Mouse (Mus musculus): ENCODE data around the gene H2-DMb2. TPM values are rescaled to one million over a fixed set of nuclear protein-coding genes. Genes with fewer than 3 reads are reported as not detected.
"Not testable (repeated sequence)": the region's sequence is repeated elsewhere in the genome, so short reads cannot be mapped to it uniquely, and the experiment has no call there.

H2-DMb2 gene
- polyA plus RNA-seq, 1 experiment from 2014 or later: 0.28 TPM

DNA sequence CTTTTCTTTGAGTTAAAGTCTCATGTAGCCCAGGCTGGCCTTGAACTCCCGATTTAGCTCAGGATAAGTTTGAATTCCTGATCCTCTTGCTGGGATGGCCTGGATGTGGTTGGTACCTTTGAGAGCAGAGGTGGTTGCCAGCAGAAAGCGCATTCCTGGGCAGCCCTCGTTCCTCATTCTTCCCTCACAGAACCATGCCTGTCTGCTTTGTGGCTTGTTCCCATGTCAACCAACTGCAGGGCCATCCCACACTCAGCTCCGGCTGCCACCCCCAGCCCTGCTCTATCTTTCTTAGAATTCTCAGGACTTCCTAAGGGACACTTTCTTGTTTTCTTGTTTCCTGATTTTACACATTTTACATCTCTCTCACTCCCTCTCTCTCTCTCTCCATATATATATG, 1.7 kb upstream of the H2-DMb2 start:
- no peak overlapping the region for H3K27ac ChIP-seq (ENCODE audit: low read depth, low read length)
- peaks cover 12% of the 10 kb centered on the region for H3K4me1 ChIP-seq (ENCODE audit: control insufficient read depth, insufficient read depth, low read depth, low read length)
- H3K36me3 ChIP-seq (ENCODE audit: control insufficient read depth, insufficient read depth, low read length): no peaks in the 10 kb centered on the region
- no peaks in the 10 kb centered on the region for H3K9me3 ChIP-seq (ENCODE audit: control insufficient read depth, low read length)
- H3K4me3 ChIP-seq (ENCODE audit: low read length): no peak overlapping the region
- peaks cover 31% of the 10 kb centered on the region for H3K27me3 ChIP-seq (replicated peaks; ENCODE audit: control insufficient read depth, insufficient read depth, low read length)
- H3K4me2 ChIP-seq (ENCODE audit: low read length): no peak overlapping the region
- ATAC-seq: no peak; the same call in 1 of the 2 replicates
- 55% methylated on average over 4 of the region's 4 CpGs for WGBS
- H3K9ac ChIP-seq (ENCODE audit: low read depth, low read length): no peak overlapping the region

DNA sequence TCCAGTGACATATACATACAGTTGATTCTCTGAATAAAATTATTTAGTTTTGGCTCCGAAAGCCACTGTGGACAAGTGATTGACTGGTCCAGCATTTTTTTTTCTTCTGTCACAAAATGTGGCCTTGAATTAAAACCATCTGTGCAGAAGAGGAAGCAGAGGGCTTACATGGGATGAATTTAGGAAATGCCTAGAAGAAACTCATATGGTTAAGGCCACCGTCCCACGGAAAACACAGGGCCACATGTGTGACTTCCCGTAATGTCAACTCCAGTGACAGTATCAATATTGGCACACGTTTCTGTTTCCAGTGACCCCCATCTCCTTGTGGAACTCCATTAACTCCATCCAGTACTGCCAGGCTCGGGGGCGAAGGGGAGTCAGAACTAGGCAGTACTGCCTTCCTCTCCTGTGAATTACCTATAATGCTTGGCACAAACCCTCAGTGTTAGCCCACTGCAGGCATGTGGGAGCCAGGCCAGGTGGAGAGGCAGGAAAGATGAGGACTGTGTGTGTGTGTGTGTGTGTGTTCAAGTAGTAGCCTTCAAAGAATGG, 574 bp upstream of the H2-DMb2 start:
- Histone ChIP-seq H3K36me3 (ENCODE audit: control insufficient read depth, insufficient read depth, low read length) (no peaks in the 10 kb centered on the region), H3K4me1 (ENCODE audit: control insufficient read depth, insufficient read depth, low read depth, low read length) (peaks cover 12% of the 10 kb centered on the region), H3K9ac (ENCODE audit: low read depth, low read length) (no peak overlapping the region), H3K9me3 (ENCODE audit: control insufficient read depth, low read length) (no peaks in the 10 kb centered on the region), H3K4me3 (ENCODE audit: low read length) (no peak overlapping the region), H3K27ac (ENCODE audit: low read depth, low read length) (no peak overlapping the region), H3K27me3 (replicated peaks; ENCODE audit: control insufficient read depth, insufficient read depth, low read length) (peaks cover 31% of the 10 kb centered on the region), H3K4me2 (ENCODE audit: low read length) (no peak overlapping the region)
- ATAC-seq: no peak
- 85% methylated on average over 7 of the region's 7 CpGs for WGBS

DNA sequence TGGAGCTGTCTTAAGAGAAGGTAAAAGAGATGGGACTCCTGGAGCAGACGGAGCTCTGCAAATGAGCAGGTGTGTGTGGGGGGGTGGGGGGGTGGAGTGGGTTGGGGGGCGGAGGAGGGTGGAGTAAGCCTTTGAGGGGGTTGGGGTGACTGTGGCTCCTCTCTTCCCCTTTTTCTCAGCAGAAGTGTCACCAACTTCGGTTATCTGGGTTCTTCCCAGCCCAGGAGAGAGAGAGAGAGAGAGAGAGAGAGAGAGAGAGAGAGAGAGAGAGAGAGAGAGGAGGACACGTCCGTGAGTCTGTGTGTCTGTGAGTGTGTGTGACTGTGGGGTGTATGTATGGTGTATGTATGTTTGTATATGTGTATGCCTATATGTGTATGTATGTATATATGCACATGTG, 354 bp downstream of the H2-DMb2 start:
- ATAC-seq: no peak
- H3K27ac ChIP-seq (ENCODE audit: low read depth, low read length): no peak overlapping the region
- no peak overlapping the region for H3K4me2 ChIP-seq (ENCODE audit: low read length)
- H3K36me3 ChIP-seq (ENCODE audit: control insufficient read depth, insufficient read depth, low read length): no peaks in the 10 kb centered on the region
- no peak overlapping the region for H3K9ac ChIP-seq (ENCODE audit: low read depth, low read length)
- H3K9me3 ChIP-seq (ENCODE audit: control insufficient read depth, low read length): no peaks in the 10 kb centered on the region
- H3K27me3 ChIP-seq (replicated peaks; ENCODE audit: control insufficient read depth, insufficient read depth, low read length): peaks cover 24% of the 10 kb centered on the region
- no peak overlapping the region for H3K4me3 ChIP-seq (ENCODE audit: low read length)
- H3K4me1 ChIP-seq (ENCODE audit: control insufficient read depth, insufficient read depth, low read depth, low read length): peaks cover 12% of the 10 kb centered on the region
- WGBS: 59% methylated on average over 5 of the region's 5 CpGs

DNA sequence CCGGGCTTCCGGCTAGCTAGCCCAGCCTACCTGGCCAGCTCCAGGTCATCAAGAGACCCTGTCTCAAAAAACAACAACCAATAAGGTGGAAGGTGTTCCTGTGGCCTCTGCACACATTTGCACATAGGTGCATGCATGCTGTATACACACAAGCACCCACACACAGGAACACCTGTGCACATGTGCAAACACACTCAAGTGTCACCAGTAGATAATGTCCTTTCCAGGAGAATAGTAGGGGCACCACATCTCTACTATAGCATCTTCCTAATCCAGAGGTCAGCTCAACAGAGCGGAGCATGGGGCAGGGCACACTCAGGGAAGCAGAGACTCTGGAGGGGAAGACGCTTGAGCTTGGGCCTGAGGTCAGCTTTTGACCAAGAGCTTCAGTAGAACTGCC, 1.1 kb downstream of the H2-DMb2 start:
- 89% methylated on average over 4 of the region's 4 CpGs for WGBS
- not testable (repeated sequence) for H3K9ac ChIP-seq (ENCODE audit: low read depth, low read length); H3K9me3 ChIP-seq (ENCODE audit: control insufficient read depth, low read length); H3K27ac ChIP-seq (ENCODE audit: low read depth, low read length); ATAC-seq; H3K4me2 ChIP-seq (ENCODE audit: low read length); H3K4me3 ChIP-seq (ENCODE audit: low read length); H3K36me3 ChIP-seq (ENCODE audit: control insufficient read depth, insufficient read depth, low read length)
- Histone ChIP-seq H3K27me3 (replicated peaks; ENCODE audit: control insufficient read depth, insufficient read depth, low read length) (peaks cover 18% of the 10 kb centered on the region), H3K4me1 (ENCODE audit: control insufficient read depth, insufficient read depth, low read depth, low read length) (peaks cover 10% of the 10 kb centered on the region)

- Histone ChIP-seq H3K9ac (ENCODE audit: low read depth, low read length) (no peak overlapping the region), H3K4me1 (ENCODE audit: control insufficient read depth, insufficient read depth, low read depth, low read length) (peaks cover 3% of the 10 kb centered on the region; the same call in 1 of the 2 replicates), H3K4me2 (ENCODE audit: low read length) (no peak overlapping the region), H3K27ac (ENCODE audit: low read depth, low read length) (no peak overlapping the region), H3K27me3 (replicated peaks; ENCODE audit: control insufficient read depth, insufficient read depth, low read length) (peaks cover 14% of the 10 kb centered on the region), H3K36me3 (ENCODE audit: control insufficient read depth, insufficient read depth, low read length) (no peaks in the 10 kb centered on the region), H3K9me3 (ENCODE audit: control insufficient read depth, low read length) (no peaks in the 10 kb centered on the region), H3K4me3 (ENCODE audit: low read length) (no peak overlapping the region)
- ATAC-seq: no peak
- WGBS: 66% methylated on average over 3 of the region's 3 CpGs
These were observed 1.9 kb downstream of the H2-DMb2 start for GRCm38 (mm10) chr17:34144960-34145371.

- Histone ChIP-seq H3K9ac (ENCODE audit: low read depth, low read length) (no peak within 1 kb of the TSS), H3K36me3 (ENCODE audit: control insufficient read depth, insufficient read depth, low read length) (no peaks in the 10 kb centered on the region), H3K4me1 (ENCODE audit: control insufficient read depth, insufficient read depth, low read depth, low read length) (no peaks in the 10 kb centered on the region), H3K27ac (ENCODE audit: low read depth, low read length) (no peak within 1 kb of the TSS), H3K27me3 (replicated peaks; ENCODE audit: control insufficient read depth, insufficient read depth, low read length) (no peaks in the 10 kb centered on the region), H3K4me2 (ENCODE audit: low read length) (no peak within 1 kb of the TSS), H3K9me3 (ENCODE audit: control insufficient read depth, low read length) (no peaks in the 10 kb centered on the region), H3K4me3 (ENCODE audit: low read length) (no peak within 1 kb of the TSS)
- ATAC-seq: no peak
- WGBS: 62% methylated on average over 4 of the region's 4 CpGs
These were observed 9.8 kb downstream of the H2-DMb2 start, which contains the start of gene H2-DMb1 for GRCm38 (mm10) chr17:34152923-34153322. Gene H2-DMb1 (plus strand): TSS chr17:34153072.

GRCm38 (mm10) chr17:34155534-34155933, 12.4 kb downstream of the H2-DMb2 start:
- Histone ChIP-seq H3K27me3 (replicated peaks; ENCODE audit: control insufficient read depth, insufficient read depth, low read length) (no peaks in the 10 kb centered on the region), H3K27ac (ENCODE audit: low read depth, low read length) (no peak overlapping the region), H3K36me3 (ENCODE audit: control insufficient read depth, insufficient read depth, low read length) (no peaks in the 10 kb centered on the region), H3K9ac (ENCODE audit: low read depth, low read length) (no peak overlapping the region), H3K9me3 (ENCODE audit: control insufficient read depth, low read length) (no peaks in the 10 kb centered on the region), H3K4me3 (ENCODE audit: low read length) (no peak overlapping the region), H3K4me2 (ENCODE audit: low read length) (no peak overlapping the region), H3K4me1 (ENCODE audit: control insufficient read depth, insufficient read depth, low read depth, low read length) (no peaks in the 10 kb centered on the region)
- WGBS: 57% methylated on average over 5 of the region's 5 CpGs
- ATAC-seq: no peak

- Histone ChIP-seq H3K9me3 (ENCODE audit: control insufficient read depth, low read length) (no peaks in the 10 kb centered on the region; the same call in 1 of the 2 replicates), H3K36me3 (ENCODE audit: control insufficient read depth, insufficient read depth, low read length) (no peaks in the 10 kb centered on the region), H3K4me1 (ENCODE audit: control insufficient read depth, insufficient read depth, low read depth, low read length) (no peaks in the 10 kb centered on the region), H3K27me3 (replicated peaks; ENCODE audit: control insufficient read depth, insufficient read depth, low read length) (no peaks in the 10 kb centered on the region), H3K4me2 (ENCODE audit: low read length) (no peak overlapping the region), H3K4me3 (ENCODE audit: low read length) (no peak overlapping the region), H3K9ac (ENCODE audit: low read depth, low read length) (no peak overlapping the region), H3K27ac (ENCODE audit: low read depth, low read length) (no peak overlapping the region)
- 41% methylated on average over 9 of the region's 9 CpGs for WGBS
- ATAC-seq: no peak
These were observed 21.2 kb downstream of the H2-DMb2 start for GRCm38 (mm10) chr17:34164202-34164895.

DNA sequence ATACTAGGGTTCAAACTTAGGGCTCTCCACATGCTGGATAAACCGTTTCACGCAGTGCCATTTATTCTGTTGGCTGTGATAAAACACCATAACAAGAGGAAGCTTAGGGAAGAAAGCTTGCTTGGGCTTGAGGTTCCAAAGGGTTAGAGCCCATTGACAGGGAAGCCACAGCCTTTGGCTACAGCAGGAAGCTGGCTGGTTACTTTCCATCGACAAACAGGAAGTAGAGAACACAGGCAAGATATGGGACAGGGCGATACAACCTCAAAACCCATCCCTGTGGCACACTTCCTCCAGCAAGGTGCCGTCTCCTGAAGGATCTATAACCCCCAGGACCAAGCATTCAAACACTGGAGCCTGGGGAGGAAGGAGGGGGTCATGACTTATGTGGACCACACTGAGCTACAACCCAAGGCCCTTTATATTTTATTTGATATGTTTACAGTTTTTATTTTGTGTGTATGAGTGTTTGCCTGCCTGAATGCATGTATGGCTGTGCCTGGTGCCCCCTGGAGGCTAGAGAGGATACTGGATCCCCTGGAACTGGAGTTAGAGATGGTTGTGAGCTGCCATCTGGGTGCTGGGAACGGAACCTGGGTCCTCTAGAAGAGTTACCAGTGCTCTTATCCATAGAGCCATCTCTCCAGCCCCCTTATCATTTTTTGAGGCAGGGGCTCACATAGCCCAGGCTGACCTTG, 22.1 kb downstream of the H2-DMb2 start:
- Histone ChIP-seq H3K4me2 (ENCODE audit: low read length) (no peak overlapping the region), H3K36me3 (ENCODE audit: control insufficient read depth, insufficient read depth, low read length) (no peaks in the 10 kb centered on the region), H3K9ac (ENCODE audit: low read depth, low read length) (no peak overlapping the region), H3K27me3 (replicated peaks; ENCODE audit: control insufficient read depth, insufficient read depth, low read length) (no peaks in the 10 kb centered on the region), H3K4me1 (ENCODE audit: control insufficient read depth, insufficient read depth, low read depth, low read length) (no peaks in the 10 kb centered on the region), H3K4me3 (ENCODE audit: low read length) (no peak overlapping the region), H3K9me3 (ENCODE audit: control insufficient read depth, low read length) (no peaks in the 10 kb centered on the region; the same call in 1 of the 2 replicates), H3K27ac (ENCODE audit: low read depth, low read length) (no peak overlapping the region)
- no peak for ATAC-seq
- whole genome bisulfite sequencing: 87% methylated on average over 6 of the region's 6 CpGs

Data from hindbrain, embryonic 16.5 days (tissue).